Mouse (Mus musculus): ENCODE measurements around the gene Rbbp9.

Gene Rbbp9

GRCm38 (mm10) chr2:144502134-144502533 is 48.5 kb downstream of the Rbbp9 start:
- DNase-seq (ENCODE audit: low spot score in 2 of 2) = no peak
